Mouse (Mus musculus): ENCODE results near the gene Afmid.
"Not testable (repeated sequence)": the region's sequence is repeated elsewhere in the genome, so short reads cannot be mapped to it uniquely, and the experiment has no call there.

Afmid gene

DNA sequence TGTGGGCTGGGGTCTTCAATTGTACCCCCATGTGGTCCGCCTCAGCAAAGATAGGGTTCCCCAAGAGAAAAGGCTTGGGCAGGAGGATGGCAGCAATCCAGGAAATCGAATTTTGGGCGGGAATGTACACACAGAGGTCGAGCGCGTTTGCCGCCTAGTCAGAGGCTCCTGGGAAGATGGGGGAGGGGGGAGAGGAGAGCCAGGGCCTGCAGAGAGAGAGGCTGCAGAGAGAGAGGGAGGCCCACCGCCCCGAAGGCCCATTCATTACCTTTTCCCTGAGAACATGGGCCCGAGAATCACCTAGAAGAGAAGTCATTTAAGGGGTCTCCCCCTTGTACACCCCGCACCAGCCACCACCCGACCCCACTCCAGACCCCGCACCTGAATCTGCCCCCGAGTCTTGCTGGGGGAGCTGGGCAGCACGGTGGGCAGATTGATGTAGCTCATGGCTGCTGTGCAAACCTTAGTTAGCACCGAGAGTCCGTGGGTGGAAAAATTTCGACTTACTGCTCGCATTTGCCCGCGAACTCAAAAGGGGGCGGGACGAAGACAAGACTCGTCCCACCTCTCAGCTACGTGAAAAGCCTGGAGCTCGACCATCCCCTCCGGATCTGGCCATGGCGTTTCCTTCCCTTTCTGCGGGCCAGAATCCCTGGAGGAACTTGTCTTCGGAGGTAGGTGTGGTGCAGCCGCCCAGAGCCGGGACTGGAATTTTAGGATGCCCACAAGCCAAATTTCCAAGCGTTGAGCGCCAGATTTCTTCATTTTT, at the start of gene Afmid, which contains the start of gene Tk1:
TSS of gene Afmid (plus strand) at position 592 of the 769 bp plus-strand sequence.
TSS of gene Tk1 (minus strand) at position 760 of the 769 bp plus-strand sequence.
- no peak for DNase-seq (ENCODE audit: low spot score)

DNA sequence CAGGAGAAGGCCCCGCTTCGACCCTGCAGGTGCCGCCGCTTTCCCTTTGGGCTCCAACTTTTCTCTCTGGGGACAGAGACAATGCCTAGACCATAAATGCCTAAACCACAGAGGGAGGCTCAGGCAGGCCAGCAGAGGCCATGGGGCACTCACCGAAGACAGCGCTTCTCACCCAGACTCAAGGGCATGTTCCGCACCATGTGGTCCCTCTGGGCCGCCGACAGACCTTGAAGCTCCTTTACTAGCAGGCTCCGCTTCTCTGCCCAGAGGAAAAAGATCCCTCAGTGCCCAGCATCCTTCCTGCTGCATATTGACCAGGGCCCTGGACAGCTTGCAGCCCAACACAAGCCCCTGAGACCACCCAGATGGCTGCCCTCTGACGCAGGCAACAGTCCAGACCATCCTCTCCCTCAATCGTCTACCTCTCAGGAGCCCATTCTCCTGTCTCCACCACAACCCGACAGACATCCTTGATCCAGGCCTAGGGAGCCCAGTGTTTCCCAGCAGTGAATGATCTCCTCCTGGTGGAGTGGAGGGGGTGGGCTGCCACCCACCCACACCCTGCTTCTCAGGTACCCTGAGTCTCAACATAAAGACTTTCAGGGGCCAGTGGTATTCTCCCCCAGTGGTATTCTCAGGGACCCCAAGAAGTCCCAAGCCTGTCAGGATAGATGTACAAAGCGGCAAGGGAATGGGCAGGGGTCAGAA, 49.5 kb upstream of the Afmid start:
- no peak for DNase-seq (ENCODE audit: low spot score)

DNA sequence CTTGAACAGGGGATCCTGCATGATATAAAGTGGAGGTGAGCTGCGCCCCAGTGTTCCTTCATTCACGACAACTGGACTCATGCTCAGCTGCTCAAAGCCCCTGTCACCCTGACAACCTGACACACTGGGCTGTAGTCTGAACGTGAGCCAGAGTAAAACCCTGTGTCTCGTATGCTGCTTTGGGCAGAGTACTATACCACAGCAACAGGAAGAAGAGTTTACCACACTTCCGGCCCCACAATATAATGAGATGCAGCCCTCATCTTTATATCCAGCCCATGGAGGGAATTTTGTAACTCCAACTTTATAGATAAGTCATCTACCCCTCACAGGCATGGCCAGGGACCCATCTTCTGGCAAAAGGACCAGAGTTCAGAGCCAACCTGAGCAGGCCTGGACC, 48.6 kb upstream of the Afmid start:
- no peak for DNase-seq (ENCODE audit: low spot score)

DNA sequence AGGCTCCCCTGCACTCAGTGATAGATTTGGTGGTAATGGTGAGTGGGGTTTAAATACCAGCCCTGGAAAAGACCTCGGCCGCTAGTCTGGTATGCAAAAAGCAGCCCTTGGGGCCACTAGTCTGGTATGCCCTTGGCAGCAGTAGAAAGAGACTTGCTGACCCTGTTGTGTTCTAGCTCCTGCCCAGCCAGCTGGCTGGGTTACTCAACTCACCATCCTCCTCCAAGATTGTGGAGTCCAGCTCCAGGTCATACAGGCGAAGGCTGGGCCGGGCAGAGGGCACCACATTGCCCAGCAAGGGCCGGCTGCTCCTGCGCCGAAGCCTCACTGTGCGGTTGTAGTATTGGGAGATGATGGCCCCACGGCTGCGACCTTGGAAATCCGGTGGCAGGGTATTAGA, 47.7 kb upstream of the Afmid start:
- DNase-seq (ENCODE audit: low spot score), result no peak

DNA sequence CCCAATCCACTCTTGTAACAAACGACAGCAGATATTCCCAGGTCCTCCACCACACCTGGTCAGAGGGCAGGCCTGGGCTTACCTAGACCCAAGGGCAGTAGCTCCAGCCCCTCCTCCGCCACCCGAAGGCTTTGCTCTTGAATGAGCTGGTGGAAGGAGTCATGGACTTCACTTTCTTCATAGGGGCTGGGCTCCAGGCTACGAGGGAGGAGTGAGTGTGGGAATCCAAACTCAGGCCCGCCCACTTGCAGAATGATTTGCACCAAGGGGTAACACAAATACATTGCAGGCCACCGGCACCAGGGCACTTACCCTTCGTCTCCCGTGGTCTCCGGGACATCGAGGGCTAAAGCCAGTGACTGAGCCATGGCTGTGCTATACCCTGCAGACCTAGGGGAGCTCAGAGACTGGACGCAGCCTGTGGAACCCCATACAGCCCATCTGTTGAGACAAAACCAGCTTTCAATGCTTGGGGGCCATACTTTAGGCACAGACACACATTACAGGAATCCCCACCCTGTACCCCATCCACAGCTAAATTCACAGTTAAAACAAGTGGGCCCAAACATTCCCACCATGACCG, 46.8 kb upstream of the Afmid start:
- no peak for DNase-seq (ENCODE audit: low spot score)

DNA sequence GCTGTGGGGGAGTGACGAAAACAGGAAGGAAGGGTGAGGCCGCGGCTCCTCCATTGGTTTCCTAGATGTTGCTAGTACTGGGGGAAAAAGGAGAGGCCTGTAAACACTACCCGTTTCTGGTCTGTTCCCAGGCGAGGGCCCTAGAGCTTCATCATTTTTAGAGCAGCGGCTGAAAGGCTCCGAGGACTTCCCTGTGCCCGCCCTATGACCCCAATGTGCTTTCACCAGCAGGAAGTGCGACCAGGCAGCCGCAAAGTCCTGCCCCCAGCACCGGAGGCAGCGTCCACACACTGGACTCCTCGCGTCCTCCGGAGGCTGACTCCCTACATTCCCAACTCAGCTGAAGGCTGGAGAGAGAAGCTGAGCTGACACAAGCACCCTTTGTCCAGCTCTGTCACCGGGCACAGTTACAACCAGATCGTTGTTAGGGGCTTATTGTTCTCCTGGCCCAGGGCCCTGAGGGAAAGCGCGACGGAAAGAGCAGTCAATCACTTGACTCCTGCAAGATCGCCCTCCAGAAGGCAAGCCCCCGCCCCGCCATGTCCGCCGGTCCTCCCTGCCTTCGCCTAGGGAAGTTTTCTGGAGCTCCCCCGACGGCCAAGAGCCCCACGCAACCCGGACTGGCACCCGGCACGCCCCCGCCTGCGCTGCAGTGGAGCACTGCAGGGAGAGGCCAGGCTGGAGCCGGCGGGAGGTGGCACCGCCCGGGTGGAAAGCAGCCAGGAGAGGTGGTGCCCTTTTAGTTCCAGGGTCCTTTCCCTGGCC, 46.1 kb upstream of the Afmid start:
- DNase-seq (ENCODE audit: low spot score), result no peak

DNA sequence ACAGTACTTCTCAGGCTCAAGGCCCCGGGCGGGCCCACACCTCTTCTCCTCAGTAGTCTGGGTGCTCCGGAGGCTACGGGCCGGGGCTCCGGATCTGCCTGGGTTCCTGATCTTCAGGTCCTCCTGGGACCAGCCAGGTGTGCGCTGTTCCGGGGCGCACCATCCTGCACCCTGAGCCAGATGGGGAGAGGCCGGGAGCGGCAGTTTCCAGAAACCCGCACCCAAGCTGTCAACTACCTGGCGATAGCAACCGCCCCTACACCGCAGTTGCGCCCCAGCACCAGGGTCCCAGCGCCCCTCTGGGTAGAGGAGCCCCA, 45.6 kb upstream of the Afmid start:
- DNase-seq (ENCODE audit: low spot score), result no peak

DNA sequence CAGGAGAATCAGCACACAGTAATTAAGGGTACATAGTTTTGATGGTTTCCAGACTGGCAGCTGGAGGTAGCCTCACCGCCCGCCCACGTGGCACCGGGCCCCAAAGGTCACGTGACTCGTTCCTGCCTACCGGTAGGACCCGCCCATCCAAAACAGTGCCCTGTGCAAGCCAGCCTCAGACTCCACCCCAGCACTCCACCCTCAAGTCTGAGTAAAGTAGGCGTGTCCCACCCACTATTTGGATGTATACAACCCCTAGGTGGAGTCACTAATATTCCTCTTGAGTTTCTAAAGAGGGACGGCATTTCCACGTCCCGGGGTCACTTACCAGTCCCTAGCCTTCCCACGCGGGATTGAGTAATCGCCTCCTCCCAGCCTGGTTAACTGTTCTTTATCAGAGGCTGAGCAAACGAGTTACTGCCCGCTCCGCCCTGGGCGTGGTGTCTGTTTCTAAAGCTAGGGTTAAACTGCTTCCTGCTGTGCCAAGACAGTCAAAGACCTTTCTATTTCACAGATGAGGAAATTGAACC, 45.1 kb upstream of the Afmid start:
- DNase-seq (ENCODE audit: low spot score), result peak; percentile 47

DNA sequence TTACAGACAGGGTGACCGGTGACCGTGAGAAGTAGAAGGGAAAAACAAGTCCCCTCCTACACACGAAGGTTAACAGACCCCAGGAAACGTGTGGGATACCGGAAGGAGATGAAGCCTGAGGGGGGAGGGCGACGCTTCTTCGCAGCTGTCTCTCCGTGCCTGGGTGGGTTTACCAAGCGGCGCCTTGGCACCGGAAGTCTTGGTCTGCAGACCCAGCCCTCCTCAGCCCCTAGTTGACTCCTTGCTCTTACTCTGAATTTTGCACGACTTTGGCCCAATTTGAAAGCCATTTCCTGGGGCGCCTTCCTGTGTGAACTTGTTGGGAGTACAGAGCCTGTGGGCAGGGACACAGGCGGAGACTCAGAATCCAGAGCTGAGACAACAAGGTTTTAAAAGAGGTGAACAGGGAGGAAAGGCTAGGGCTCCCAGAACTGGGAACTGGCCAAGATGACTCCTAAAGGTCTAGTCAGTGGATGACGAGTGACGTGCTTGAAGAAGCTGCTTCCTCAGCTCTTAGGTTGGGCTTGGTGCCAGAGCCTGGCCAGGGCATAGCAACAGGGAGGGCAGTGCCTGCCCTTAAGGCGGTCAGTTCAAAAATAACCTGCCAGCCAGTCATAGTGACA, 44.4 kb upstream of the Afmid start:
- no peak for DNase-seq (ENCODE audit: low spot score)

DNA sequence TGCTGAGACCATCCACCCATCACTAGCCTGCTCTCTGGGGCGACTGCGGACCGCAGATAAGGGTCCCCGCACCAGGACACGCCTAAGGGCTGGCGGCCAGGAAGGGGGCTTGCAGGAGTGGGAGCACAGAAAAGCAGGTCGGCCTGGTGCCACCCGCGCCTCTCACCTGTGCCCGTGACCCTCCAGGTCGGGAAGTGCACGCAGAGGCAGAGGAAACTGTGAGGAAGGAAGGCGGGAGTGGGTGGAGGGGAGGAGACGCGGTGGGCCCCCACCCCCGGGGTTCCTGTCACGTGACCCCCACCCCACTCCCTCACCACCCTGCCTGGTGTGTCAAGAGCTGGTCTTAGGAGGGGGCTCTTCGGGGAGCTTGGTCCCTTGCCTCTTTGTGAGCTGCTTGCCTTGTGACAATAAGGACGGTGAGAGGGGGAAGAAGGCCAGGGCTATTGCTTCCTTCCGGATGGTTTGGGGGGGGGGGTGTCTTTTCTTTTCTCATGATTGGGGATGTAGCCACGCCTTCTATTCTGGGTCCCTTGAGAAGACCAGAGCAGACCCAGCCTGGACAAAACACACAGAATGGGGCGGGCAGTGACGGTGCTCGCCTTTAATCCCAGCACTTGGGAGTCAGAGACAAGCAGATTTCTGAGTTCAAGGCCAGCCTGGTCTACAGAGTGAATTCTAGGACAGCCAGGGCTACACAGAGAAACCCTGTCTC, 43.6 kb upstream of the Afmid start, which contains the start of the genes Tmc8 and Tmc6:
TSS of gene Tmc8 (plus strand) at position 84 of the 712 bp plus-strand sequence.
TSS of gene Tmc6 (minus strand) at position 206 of the 712 bp plus-strand sequence.
- DNase-seq (ENCODE audit: low spot score), result no peak

DNA sequence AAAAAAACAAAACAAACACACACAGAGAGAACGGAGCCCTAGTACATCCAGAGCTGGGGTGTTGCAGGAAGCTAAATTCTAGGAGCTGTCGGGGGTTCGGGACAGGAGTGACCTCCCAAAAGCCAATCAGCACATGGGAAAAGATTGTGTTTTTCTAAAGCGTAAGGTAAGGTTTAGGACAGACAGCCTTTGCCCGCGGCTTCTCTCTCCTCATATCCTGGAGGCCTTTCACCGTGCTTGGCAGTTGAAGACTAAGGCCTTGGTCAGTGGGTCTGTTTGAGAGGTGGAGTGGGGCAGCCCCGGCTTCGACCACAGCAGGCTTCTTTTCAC, 43.1 kb upstream of the Afmid start:
- DNase-seq (ENCODE audit: low spot score), result no peak

DNA sequence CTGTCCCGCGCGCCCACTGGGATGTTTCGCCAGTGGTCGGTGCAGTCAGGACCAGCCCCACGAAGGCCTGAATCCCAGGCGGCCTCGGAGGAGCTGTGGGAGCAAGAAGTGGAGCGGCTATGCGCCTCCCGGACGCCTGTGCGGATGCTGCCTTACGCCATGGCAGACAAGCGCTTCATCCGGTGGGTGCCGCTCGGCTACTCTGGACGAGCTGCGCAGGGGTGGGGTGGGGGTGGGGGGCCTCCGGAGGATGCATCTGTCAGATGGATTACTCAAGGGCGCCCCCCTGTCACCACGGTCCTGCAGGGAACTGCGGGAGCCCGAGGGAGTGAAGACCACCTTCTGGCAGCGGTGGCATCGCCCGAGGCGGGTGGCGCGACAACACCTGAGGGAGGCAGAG, 42.6 kb upstream of the Afmid start:
- no peak for DNase-seq (ENCODE audit: low spot score)

DNA sequence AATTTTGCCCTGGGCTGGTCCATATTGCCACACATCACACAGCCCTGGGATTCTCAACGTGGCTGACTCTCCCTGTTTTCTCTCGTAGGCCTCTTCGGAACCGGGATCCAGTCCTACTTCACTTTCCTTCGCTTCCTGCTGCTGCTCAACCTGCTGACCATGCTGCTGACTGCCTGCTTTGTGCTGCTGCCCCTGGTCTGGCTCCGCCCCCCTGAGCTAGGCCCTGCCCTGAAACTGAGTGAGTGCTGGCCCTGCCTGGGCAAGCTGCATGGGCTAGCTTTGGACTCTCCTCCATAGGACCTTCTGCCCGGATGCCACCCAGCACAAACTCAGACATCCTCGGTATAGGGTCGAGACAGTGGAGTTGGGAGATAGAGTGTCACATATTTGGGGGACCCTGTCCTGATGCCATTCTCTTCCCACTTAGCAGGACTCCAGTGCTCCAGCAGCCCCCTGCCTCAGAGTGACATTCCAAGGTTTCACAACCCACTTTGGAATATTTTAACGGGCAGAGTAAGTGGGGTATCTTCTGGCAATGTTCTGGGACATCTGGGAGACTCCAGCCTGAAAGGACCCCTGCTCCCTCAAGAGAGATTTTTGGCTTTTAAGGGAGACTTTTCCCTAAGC, 41.9 kb upstream of the Afmid start:
- DNase-seq (ENCODE audit: low spot score), result no peak

DNA sequence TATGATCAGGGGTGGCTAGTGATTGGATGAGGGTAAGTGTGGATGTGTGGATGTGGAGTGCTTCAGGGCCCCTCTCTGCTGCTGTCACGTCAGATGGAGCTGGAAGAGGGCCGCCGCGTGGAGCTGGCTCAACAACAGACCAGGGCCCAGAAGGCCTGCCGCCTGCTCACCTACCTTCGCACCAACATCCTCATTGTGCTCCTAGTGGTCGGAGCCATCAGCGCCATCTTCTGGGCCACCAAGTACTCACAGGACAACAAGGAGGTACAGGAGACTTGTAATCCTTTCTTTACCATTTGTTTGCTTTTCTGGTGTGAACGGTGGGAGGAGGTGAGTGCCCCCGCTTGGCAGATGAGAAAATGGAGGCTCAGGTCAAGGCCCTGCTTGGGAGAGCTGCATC, 39.4 kb upstream of the Afmid start:
- DNase-seq (ENCODE audit: low spot score), result no peak

DNA sequence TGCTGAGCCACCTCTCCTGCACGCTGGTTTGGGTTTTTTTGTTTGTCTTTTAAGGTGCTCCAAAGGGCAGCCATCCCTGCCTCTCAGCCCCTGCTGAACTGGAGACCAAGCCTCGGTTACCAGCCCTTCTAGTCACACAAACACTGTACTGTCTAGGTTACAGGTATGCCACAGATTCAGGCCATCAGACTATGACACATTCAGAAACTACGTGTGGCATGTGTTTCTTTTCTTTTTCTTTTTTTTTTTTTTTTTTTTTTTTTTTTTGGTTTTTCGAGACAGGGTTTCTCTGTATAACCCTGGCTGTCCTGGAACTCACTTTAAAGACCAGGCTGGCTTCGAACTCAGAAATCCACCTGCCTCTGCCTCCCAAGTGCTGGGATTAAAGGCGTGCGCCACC, 37.2 kb upstream of the Afmid start:
- DNase-seq (ENCODE audit: low spot score), result not testable (repeated sequence)

DNA sequence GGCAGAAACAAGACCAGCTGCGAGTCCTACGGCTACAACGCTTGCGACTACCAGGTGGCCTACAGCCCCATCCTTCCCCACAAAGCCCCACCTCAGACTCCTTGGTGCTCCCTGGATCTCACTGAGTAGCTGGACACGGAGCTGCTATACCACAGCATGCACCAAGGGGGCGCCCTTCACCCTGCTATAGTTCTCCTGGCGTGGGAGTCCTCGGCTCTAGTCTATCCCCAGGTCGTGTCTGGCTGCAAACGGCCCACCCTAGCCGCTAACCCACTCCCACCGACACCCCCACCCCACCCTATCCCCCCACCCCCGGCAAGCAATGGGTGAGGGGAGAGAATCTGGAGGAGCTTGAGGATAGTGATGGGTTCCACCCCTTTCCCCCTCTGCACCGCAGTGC, 35.4 kb upstream of the Afmid start:
- DNase-seq (ENCODE audit: low spot score), result peak; percentile 58

DNA sequence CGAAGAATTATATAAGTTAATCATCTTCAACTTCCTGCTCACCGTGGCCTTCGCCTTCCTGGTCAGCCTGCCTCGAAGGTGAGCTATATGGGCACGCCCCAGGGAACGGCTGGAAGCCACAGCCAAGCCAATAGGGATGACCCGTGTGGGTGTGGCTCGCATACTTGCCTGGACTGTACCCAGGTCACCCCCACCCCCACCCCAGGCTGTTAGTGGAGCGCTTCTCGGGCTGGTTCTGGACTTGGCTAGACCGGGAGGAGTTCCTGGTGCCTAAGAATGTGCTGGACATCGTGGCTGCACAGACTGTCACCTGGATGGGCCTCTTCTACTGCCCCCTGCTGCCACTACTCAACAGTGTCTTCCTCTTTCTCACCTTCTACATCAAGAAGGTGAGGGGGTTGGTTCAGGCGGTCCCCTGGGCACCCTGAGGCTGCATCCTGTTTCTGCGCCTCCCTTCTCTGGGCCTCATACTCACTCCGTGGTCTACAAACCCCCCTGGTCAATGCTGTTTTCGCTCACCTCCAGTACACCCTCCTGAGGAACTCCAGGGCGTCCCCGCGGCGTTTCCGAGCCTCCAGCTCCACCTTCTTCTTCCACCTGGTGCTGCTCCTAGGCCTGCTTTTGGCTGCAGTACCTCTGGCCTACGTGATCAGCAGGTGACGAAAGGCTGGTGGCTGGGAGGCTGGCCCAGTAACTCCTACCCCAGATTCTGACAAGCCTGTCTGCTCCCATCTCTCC, 34.9 kb upstream of the Afmid start:
- DNase-seq (ENCODE audit: low spot score), result no peak

DNA sequence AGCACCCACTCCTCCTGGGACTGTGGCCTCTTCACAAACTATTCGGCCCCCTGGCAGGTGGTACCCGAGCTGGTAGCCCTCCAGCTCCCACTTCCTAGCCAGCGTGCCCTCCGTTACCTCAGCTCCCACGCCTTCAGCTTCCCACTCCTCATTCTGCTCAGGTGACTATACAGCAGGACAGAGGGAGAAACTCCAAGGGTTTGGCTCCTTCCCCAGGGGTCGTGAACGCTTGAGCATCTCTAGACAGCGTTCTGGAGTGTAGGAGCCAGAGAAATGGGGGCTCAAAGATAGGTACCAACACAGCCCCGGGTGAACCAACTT, 34.3 kb upstream of the Afmid start:
- DNase-seq (ENCODE audit: low spot score), result no peak

DNA sequence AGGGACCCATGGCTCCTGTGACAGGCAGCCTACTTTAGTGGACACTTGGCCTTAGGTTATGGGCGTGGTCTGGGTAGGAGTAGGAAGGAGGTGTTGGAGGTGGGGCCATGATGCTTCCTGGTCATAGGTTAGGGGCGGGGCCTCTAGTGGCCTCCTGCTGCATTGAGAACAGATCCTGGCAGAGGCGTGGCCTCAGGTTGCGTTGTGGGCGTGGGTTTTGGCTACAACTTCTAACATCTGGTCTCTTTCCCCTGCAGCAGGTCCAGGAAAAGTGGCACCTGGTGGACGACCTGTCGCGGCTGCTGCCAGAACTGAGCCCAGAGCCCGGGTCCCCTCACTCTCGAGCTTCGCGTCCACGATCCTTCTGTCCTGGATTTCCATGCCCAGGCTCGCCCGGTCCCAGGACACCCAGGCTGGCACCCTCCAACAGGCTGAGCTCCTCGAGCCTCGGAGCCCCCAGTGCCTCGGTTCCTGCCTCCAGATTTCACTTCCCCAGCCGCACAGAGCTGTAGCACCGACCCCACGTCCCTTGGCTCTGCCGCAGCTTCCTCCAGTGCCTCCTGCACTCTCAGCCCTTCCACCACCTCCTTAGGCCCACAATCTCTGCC, 33.3 kb upstream of the Afmid start:
- no peak for DNase-seq (ENCODE audit: low spot score)

DNA sequence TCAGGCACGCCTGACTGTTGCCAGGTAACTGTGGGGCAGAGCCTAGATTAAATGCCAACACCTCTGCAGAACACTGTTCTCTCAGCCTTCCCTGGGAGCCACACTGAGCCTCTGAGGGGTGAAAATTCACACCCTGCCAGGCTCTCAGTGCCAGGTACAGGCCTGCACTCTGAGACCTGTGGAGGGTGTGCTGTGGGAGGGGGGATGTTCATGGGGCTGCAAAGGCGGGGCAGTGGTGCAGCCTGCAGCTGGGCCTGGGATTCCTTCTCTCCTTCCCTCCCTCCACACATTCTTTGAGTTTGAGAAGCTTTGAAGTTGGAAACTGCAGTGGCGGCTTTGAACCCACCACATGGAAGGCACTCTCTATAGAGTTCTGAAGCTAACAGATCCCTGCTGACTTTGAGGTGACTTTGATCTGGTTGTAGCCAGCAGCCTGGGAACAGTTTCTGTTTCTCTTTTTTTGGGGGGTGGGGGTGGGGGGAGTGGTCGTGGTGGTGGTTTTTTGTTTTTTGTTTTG, 31.6 kb upstream of the Afmid start:
- no peak for DNase-seq (ENCODE audit: low spot score)
